Mouse (Mus musculus) right cerebral cortex, postnatal 10 days (tissue): Measurements from ENCODE around the gene Ccdc63.

ENCODE experiments used
- DNase-seq, 2 experiments: peaks; one replicate each; pipeline ENCODE4 v3.0.0; 2021; ENCODE audit warnings: low spot score in 2 of 2

Ccdc63 gene

DNA sequence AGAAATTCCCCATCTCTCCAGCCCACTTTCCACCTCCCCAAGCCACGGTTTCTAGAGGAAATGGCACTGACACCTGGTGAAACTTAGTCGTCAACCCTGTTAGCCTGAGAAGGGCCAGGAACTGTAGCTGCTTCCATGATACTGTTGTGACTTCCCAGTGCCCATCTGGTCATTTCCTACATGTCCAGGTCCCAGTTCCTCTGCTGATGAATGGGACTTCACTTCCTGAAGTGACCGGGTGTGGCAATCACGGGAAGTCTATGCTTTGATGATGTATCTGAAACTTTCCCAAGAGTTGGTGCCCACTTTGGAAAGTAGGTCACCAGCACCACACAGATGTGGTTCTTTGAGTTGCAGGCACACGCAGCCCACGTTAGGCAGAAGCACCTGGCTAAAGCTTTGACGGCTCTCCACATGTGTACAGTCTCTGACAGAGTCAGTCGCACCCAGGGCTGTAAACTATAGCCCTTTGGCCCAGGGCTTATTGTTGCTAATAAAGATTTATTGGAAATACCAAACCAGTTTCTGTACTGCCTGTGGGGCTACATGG is 15.3 kb downstream of the Ccdc63 start:
- no peak for DNase-seq

DNA sequence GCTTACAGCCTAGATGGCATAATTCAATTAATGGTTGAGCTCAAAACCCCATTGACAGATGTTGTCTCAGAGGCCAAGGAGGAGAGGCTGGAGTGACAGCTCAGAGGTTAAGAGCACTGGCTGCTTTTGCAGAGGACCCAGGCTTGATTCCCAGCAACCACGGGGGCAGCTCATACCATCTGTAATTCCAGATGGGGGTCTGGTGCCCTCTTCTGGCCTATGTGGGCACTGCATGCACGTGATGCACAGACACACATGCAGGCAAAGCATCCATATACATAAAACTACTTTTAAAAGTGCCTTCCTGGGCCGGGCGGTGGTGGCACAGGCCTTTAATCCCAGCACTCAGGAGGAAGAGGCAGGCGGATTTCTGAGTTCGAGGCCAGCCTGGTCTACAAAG is 24.4 kb downstream of the Ccdc63 start:
- DNase-seq, result no peak

DNA sequence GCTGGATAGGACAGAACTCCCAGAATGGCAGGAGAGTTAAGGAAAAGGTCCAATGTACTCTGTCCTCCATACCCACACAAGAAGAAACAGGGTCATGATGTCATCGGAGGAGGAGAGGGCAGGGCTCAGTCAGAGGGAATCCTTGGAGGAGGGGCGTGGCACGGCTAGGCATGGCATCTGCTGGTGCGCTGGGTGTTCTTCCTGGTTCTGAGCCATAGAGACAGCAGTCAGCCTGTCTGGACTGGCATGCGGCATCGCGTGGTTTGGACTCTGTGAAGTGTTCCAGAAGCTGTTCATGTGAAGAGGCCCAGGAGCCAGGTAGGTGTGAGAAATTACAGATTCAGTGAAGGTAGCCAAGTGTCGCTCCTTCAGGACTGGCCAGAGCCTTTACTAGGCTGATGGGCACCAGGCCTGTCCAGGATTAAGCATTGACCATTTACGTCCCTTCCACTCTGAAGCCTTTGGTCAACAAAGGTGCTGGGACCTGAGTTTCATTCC is 25.3 kb downstream of the Ccdc63 start:
- no peak for DNase-seq

DNA sequence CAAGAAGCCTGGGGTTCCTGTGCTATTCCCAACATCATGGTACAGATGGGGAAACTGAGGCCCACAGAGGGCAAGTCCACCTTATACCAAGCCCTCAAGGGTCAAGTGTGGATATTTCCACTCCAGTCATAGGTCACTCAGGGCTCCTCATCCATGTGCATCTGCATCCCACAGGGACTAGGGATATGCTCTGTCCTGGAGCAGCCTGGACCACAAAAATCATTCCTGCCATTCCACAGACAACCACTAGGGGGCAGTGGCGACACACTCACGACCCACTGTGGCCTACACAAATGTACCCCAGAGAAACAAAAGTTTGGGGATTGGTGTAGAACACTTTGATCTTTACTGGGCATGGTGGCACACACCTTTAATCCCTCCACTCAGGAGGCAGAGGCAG is 26.4 kb downstream of the Ccdc63 start:
- DNase-seq, result peak in 1 of 2 experiments; percentile 62

DNA sequence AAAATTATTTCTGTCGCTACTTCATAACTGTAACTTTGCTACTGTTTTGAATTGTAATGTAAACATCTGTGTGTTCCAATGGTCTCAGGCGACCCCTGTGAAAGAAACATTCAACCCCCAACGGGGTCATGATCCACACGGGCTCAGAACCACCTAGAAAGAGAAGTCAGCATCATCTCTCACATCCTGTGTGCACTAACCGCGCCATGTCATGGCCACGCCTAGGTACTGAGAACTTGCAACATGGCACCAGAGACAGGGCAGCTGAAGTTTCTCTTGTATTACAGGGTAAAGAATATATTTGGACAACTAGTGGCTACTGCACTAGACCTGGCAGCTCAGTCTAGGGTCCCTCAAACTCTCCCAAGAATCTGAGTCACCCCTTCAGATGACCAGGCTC is 27.2 kb downstream of the Ccdc63 start:
- no peak for DNase-seq

DNA sequence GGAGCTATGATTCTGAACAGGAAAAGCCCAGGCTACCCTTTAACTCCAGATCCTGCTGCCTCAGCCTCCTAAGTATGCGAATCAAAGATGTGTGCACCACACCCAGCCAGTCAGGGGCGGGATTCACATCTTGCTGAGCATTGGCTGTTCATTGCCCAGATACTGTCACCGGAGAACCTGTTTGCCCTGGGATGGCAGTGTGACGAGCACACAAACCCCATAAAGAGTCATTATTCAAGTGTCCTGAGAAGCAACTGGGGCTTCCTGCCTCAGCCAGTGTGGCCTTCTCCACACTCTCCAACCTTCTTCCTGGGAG is 28.7 kb downstream of the Ccdc63 start:
- DNase-seq, result no peak

DNA sequence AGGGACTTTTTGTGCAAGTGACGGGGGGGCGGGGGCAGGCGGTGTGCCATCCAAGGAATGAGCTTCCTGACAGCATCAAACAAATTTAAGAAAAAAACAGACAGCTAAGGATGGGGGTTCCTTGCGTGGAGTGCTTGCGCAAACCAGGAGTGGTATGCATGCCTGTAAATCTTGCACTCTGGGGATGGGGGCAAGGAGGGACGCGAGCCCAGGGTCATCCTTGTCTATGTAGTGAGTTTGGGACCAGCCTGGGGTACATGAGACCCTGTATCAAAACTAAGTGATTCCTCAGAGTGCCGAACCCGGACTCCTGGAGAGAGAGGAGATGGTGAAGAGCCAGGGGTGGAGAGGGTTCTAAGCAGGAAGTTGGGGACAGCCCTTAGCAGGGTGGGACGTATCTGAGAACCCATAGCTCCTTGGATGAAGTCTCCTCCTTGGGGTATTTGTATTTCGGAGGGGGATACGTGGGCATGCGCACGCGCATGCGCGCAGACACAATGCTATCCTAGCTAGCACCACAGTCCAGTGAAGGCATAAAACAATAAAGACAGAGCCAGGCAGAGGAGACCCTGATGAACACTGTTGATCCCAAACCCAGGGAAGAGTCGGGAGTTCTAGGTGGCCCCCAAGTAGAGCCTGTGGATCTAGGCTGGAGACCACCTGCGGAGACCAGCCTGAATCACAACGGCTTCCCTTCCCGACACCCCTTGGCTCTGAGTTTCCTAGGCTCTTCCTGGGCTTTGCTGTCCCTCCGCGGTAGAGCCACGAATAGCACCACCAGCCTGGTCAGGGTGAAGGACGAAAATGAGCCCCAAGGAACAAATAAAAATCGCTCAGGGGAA is 29.3 kb downstream of the Ccdc63 start:
- DNase-seq, result no peak

DNA sequence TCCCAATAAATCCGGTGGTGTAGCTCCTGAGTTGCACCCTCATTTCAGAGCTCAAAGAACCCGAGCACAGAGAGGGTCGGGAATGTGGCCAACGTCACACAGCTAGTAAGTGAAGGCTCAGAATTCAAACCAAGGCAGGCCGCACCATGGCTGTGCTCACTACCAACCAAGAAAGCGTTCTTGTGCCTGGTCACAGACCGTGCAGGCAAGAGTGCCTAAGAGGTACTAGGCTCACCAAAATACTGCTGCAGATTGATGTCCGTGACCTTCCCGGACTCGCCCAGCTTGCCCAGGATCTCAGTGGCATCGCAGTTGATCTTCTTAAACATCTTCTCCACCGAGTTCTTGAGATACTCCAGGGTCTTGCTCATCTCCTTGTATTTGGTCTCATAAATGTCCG is 30.0 kb downstream of the Ccdc63 start:
- DNase-seq, result no peak

DNA sequence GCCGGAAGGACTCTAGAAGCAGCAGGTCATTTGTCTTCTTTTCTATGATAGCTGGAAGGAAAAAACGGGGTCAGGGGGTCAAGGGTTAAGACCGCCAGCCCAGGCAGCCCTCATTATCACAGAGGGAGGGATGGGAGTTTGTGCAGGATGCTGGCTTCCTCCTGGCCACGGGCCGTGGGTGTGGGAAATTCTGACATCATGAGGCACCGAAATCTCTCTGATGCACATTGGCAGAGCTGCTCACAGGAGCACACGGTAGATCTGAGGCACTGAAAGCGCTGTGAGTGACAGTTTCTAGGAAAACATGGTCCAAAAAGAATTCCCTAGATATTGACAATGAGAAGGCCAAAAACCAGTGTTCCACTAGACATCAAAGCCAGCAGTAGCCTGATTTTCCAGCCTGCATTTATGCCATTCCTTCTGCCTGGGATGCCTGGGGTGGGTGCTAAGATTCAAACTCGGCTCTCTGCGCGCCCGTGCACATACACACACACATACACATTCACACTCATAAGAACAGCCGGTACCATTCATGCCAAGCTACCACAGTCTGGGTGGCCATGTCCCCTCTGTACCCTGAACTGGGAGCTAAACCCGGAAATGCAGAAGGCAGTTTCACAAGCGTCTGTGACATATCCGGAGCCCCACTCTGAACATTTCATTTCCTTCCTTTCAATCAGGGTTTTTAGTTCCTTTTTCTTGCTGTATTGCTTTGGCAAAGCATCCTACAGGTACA is 31.1 kb downstream of the Ccdc63 start:
- DNase-seq, result no peak

DNA sequence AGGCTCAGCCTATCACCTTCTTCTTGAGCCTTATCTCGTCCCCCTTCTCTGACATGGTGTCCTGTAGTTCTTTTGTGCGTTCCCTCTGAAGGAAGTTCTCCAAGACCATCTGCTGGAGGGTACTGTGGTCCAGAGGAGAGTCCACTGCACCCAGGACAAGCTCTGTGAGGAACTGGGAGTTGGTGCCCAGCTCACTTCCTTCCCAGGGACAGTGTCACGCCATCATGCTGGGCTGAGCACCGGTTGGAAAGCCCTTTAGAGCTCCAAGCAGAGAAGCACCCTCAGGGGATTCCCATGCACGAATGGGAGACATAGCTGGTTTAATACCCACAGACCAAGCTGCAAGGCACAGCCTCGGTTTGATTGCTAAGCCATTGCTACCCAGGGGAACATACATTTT is 32.5 kb downstream of the Ccdc63 start:
- DNase-seq, result no peak

DNA sequence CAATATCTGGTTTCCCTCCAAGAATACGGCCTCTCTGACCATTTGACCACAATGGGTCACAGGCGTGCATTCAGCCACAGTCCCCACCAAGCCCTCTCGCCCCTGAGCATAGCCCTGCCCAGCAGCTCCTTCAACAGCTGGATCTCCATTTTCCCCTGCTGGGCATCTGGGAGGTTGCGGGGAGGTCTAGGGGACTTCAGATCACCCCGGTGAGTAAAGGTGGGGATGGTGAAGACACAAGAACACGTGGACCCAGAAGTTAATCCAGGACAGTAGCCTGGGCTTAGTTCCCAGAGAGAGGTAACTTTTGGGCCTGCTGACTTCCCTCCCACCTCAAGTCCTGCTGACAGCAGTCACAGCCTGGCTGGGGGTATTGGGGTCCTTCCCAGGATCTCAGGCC is 34.4 kb downstream of the Ccdc63 start:
- no peak for DNase-seq

DNA sequence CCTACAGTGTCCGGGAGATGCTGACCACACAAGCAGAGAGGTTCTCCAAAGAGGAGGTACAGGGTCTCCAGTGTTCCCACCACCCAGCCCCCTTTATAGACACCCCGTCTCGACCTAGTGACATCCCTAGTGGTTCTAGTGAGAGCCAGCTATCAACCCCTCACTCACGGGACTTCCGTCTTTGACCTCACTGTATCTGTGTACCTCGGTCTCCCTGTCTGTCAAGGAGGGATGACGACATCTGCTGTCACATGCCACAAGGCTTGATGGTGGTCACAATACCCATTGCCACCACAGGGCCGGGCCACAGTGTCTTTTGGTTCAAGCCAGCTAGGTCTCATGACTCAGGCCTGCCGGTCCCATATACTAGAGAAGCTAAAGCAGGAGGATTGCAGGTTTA is 35.6 kb downstream of the Ccdc63 start:
- no peak for DNase-seq

DNA sequence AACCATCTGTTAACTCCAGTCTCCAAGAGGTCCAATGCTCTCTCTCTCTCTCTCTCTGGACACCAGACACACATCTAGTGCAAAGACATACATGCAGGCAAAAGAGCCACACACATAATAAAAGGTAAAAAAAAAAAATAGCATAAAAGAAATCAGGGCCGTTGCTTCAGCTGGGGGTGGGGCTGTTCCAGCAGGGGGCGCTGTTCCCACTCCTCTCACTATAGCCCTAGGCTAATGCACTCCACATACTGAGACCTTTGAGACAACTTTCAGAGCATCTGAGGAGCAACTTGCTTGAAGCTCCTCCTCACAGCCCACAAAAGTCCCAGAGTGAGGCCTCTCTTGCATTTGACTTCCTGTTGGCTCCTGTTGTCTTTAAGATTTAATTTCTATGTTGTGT is 36.4 kb downstream of the Ccdc63 start:
- no peak for DNase-seq

DNA sequence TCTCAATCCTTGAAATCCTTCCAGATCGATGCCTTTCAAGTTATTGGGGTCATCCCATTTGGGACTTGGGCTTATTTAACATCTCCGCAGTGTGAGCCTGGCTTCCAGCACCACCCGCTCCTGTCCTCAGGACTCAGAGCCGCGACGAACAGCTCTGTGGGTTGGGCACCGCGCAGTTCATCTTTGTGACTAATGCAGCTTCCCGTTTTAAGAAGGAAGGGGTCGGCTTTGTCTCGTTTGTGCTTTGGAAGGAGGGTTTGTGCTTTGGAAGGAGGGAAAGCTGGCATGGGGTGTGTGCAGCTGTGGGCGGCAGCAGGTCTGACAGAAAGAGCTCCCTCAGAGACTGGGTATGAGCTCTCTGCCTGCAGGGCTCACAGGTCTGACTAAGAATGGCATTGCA is 37.5 kb downstream of the Ccdc63 start:
- DNase-seq, result no peak

DNA sequence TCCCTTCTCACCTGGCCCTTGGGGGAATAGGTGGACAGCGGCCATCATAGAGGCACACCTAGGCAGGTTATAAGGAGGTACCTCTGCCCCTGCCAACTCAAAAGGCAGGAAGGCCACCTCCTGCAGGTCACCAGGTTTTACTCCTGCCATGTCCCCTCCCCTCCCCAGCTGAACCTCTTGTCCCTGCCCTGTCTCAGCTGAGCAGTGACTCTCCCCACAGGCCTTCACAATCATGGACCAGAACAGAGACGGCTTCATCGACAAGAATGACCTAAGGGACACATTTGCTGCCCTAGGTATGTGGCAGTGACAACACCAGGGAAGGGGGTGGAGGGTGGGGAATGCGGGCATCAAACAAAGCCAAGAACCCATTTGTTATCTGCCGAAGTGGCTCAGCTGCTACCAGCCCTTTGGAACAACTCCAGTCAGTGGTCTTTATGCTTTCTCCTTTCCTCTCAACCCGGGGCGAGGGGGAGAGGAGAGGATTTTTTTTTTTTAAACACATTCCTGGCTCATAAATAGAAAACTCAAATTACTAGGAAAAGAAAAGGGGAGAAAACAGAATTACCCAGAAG is 38.1 kb downstream of the Ccdc63 start:
- DNase-seq, result no peak

DNA sequence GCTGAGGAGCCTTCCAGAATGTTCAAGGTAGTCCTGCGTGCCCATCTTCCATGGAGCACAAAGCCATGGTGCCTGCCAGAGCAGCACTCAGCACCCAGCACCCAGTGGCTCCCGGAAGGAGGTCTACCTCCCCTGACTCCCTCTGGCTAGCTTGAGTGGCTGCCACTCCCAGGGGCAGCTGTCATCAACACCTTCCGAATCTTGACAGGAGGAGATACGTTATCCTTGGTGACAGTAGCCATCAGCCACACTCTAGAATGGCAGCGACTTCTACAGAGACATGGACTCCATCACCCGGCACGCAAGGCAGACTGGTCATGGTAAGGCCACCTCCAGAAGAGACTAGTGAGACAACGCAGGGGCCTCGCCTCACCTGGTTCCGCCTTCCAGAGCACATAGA is 46.2 kb downstream of the Ccdc63 start:
- DNase-seq, result no peak

DNA sequence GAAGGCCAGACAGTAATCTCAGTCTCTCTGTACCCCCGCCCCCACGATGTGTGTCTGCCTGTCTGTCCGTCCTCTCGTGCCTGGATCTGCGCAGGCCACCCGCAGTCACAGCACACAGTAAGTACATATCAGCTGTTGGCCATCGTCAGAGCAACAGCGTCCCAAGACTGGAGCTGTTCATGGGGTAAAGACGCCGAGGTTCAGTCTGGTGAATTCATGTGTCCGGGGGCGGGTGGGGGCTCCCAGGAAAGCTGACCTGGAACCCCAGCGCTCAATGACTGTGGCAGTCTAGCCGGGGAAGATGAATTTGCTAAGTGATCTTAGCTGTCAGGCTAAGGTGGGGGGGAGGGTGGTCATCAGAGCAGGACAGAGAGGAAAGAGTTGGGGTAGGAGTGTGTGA is 46.9 kb downstream of the Ccdc63 start:
- DNase-seq, result no peak

DNA sequence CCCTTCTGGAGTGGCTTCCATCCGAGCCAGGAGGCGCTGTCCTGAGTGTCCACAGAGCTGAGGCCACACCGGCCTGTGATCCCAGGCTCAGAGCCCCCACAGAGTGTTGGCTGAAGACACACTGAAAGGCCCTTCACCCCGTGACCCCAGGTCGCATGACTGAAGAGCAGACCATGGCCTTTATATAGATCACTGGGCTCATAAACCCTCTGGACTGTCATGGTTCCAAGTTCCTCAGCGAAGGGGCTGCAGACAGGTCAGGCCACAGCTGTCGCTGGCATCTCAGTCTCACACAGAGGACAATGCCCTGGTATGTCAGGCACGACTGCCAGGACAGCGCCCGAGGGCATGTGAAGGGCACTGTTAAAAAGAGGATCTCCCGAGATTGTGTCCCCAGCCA is 47.8 kb downstream of the Ccdc63 start:
- no peak for DNase-seq

DNA sequence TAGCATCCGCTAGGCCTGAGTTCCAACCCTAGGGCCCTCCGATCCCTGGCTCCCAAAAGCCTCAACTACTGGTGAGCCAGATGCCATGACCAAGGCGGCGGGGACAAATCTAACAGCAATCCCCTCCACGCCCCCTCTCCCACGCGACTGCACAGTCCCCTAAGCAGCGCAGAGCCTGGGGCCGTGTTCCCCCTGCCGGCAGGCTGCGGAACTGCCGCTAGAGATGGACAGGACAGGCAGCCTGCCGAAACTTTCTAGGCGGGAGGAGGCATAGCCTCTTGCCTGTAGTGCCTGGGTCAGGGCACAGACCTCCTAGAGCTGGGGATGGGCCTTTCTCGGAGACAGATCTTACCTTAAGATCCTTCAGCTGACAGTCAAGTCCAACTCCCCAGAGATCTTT is 49.6 kb downstream of the Ccdc63 start:
- DNase-seq, result peak in 1 of 2 experiments; percentile 65

DNA sequence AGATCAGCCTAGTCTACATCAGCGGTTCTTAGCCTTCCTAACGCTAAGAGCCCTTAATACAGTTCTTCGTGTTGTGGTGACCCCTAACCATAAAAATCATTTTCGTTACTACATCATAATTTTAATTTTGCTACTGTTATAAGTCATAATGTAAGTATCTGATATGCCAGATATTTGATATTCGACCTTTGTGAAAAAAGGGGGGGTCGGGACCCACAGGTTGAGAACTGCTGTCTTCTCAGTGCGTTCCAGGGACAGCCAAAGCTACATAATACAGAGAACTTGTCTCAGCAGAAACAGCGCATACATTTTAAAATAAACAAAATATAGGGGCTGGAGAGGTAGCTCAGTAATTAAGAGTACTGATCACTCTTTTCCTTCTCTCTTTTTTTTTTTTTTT is 51.0 kb downstream of the Ccdc63 start:
- DNase-seq, result no peak

DNA sequence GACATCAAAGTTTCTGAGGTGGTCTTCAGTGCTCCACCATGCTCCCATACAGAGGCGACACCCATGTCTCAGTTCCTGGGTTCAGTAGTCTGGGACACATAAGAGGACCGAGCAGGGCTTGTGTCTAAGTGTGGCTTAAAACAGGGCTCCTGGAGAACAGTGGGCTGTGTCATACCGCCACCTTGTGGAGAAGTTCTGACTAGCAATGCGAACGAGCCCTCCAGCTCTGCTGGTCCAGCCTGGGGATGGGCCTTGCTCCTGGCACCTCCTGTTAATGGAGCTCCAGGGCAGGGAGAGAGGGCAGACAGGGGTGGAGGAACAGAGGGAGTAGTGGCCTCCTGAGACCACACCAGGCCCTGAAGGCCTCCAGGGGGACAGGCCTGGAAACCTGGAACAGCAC is 51.7 kb downstream of the Ccdc63 start:
- DNase-seq, result peak; percentile 89 to 92

DNA sequence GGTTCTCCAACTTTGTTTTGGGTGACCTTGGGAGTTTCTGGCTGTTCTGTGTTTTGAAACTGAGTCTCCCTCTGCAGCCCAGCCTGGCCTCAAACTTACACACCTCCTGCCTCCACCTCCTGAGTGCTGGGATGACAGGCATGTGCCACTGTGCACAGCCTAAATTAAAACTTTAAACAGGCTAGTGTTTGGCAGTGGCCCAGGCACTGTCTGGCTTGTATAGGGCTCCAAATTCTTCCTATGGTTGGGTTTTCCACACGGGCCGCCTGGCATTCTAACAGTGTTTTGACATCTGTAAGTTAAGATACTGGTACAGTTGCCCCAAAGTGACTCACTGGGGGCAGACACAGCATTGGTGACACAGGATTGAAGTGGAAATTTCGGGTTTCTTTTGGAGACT is 54.5 kb downstream of the Ccdc63 start:
- no peak for DNase-seq

DNA sequence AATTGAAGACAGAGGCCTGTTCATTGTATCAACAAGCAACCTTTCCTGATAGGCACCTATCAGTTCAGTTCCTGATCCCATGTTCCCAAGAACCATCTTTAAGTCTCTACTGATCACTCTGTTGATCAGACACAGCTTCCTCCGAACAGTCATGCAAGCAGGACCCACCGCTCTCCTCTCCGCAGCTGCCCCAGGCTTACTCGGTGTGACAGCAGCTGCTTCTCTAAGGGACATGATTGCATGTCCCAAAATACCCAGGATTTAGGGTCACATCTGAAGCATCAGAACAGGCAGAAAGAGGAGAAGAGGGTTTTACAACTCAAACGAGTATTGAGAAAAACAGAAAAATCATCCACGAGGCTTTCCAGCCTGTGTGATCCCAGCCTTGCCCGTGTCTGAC is 55.3 kb downstream of the Ccdc63 start:
- DNase-seq, result no peak
